Mouse (Mus musculus) cerebellum, adult 9-10 months (tissue): ENCODE measurements at regions not wholly inside any gene's neighbourhood (a gene's known extent, or its start where the extent isn't known, plus 50 kb on each side); places are given as distances from the start of the nearest gene placed in this dataset.

Source experiments
- DNase-seq: peaks from one replicate; pipeline ENCODE4 v3.0.0; 2022

DNA sequence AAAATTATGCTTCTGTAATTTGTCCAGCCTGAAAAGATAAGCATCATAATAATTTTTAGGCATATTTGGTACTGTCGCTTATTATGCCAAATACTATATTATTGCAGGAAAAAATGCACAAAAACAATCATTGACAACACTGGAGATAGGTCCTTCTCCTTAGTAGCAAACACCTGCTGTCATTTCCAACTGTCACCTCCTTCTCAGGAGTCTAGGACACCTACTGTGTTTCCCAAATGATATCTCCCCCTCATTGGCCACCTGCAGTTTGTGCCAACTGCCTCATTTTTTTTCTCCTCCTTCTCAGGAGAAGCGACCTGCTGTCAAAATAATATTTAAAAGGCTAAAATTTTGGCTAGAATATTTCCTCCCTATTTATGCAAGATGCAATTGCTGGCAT is 202.1 kb upstream of the Pabpc5 start:
- peak; percentile 48 for DNase-seq
